ENCODE assay signal across 8 mouse cellular contexts in the genomic region with DNA sequence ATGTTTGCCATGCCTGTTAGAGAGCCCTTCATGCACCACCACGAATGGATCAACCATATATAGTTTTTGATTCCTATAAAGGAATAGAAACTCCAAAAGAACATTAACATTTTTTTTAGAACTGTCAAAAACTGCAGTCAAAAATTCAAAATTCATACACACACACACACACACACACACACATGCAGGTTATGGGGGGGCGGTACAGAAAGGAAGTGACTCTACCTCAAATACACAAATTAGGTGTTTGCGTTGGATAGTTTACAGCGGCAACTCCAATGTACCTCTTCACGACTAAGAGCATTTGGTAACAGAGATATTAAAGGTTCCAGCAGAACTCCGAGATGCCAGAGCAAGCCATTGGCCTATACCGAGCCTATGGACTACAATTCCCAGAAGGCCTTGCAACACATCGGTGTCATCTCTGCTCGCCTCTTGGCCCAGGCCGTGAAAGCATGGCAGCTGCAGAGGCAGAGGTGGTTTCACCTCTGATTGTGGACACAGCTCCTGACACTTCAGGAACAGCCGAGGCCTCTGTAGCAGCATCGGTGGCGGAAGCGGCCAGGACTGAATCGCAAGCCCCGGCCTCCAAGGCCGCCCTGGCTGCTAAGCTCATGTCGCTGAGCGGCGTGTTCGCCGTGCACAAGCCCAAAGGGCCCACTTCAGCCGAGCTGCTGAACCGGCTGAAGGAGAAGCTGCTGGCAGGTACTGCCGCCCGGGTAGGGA. TPM values are rescaled to one million over a fixed set of nuclear protein-coding genes. Genes with fewer than 3 reads are reported as not detected.
DNase-seq lines count a peak whose midpoint lies in the region; ATAC-seq and TF ChIP-seq lines count a peak whose summit lies in the region.

Gene Trub1, plus strand, starts transcription at position 421 of the 726 bp plus-strand sequence.

- intact Hi-C loops in heart, postnatal 14 days (cut with DNase I), result loop anchor here (10.0 kb wide), 1 partner anchor 318 kb away; no protein-coding TSS in a partner anchor

- no peaks in the 10 kb centered on the region for H3K36me3 ChIP-seq in ES-E14 (ENCODE audit: control insufficient read depth, insufficient read depth, low read length, poor library complexity, severe bottlenecking)
- no peaks in the 10 kb centered on the region for H3K36me3 ChIP-seq in forebrain, embryonic 14.5 days (ENCODE audit: control insufficient read depth, insufficient read depth, low read length)
- no peaks in the 10 kb centered on the region for H3K36me3 ChIP-seq in neural tube, embryonic 15.5 days

- no peaks in the 10 kb centered on the region for H3K9me3 ChIP-seq in ES-E14 (ENCODE audit: control insufficient read depth, insufficient read depth, low read depth, low read length)
- no peaks in the 10 kb centered on the region for H3K9me3 ChIP-seq in forebrain, embryonic 14.5 days (replicated peaks; ENCODE audit: control insufficient read depth, low read length)
- no peaks in the 10 kb centered on the region for H3K9me3 ChIP-seq in neural tube, embryonic 15.5 days (replicated peaks)

- H3K4me2 ChIP-seq in forebrain, embryonic 14.5 days (ENCODE audit: low read length), result peak within 1 kb of the TSS; percentile 67
- peak within 1 kb of the TSS; percentile 61 for H3K4me2 ChIP-seq in neural tube, embryonic 15.5 days

- WGBS in forebrain, embryonic 14.5 days, result 6% methylated on average over 26 of the region's 26 CpGs
- WGBS in neural tube, embryonic 15.5 days, result 5% methylated on average over 26 of the region's 26 CpGs

- in situ Hi-C loops in ES-E14 (cut with MboI; ENCODE audit: low sequenced_read_pairs in 2 of 2, unreplicated experiment in 2 of 2), result no loop called here

- peak within 1 kb of the TSS; percentile 79 to 99 for H3K4me3 ChIP-seq in ES-E14 (ENCODE audit: insufficient read depth in 1 of 2, low read depth in 1 of 2, low read length in 2 of 2, poor library complexity in 1 of 2, severe bottlenecking in 1 of 2)
- peak within 1 kb of the TSS; percentile 52 for H3K4me3 ChIP-seq in forebrain, embryonic 14.5 days (ENCODE audit: low read depth, low read length)
- peak within 1 kb of the TSS; percentile 76 for H3K4me3 ChIP-seq in neural tube, embryonic 15.5 days (replicated peaks)

- H3K27me3 ChIP-seq in forebrain, embryonic 14.5 days (replicated peaks; ENCODE audit: control insufficient read depth, insufficient read depth, low read length), result no peaks in the 10 kb centered on the region
- 0 out of 2 replicates have a peak, but pooled peaks cover 2% of the 10 kb centered on the region for H3K27me3 ChIP-seq in neural tube, embryonic 15.5 days (replicated peaks)

- H3K27ac ChIP-seq in ES-E14 (ENCODE audit: insufficient read depth, low read depth, low read length, poor library complexity, severe bottlenecking), result 0 out of 2 replicates have a peak within 1 kb of the TSS, but pooled peaks have one; percentile 29
- H3K27ac ChIP-seq in forebrain, embryonic 14.5 days (ENCODE audit: low read depth, low read length), result no peak within 1 kb of the TSS
- peak within 1 kb of the TSS; percentile 74 for H3K27ac ChIP-seq in neural tube, embryonic 15.5 days (replicated peaks)

- no peaks in the 10 kb centered on the region for H3K4me1 ChIP-seq in ES-E14 (ENCODE audit: control insufficient read depth in 2 of 2, insufficient read depth in 2 of 2, low read length in 2 of 2, poor library complexity in 1 of 2)
- peaks cover 11% of the 10 kb centered on the region; the same call in 1 of the 2 replicates for H3K4me1 ChIP-seq in forebrain, embryonic 14.5 days (ENCODE audit: control insufficient read depth, insufficient read depth, low read length)
- H3K4me1 ChIP-seq in neural tube, embryonic 15.5 days, result peaks cover 18% of the 10 kb centered on the region

- ATAC-seq in forebrain, embryonic 14.5 days, result peak; percentile 98
- ATAC-seq in neural tube, embryonic 15.5 days (ENCODE audit: low FRiP score), result peak; percentile 95

- peak; percentile 68 for DNase-seq in ES-E14 (ENCODE audit: low read depth, low spot score)
- DNase-seq in cerebellum, adult 11 months, result peak; percentile 68
- DNase-seq in forebrain, embryonic 14.5 days (ENCODE audit: low spot score), result peak; percentile 96
- DNase-seq in heart, postnatal 14 days, result peak; percentile 74 to 89
- DNase-seq in layer of hippocampus, adult 11-12 months (ENCODE audit: low spot score), result peak; percentile 86
- peak; percentile 81 to 86 for DNase-seq in lung, adult 18-20 months
- DNase-seq in testis, postnatal 14 days (ENCODE audit: low spot score), result peak; percentile 83

- peak within 1 kb of the TSS; percentile 95 for H3K9ac ChIP-seq in ES-E14 (ENCODE audit: insufficient read depth, low read depth, low read length, poor library complexity, severe bottlenecking)
- H3K9ac ChIP-seq in forebrain, embryonic 14.5 days (ENCODE audit: low read length), result peak within 1 kb of the TSS; percentile 73
- peak within 1 kb of the TSS; percentile 77 for H3K9ac ChIP-seq in neural tube, embryonic 15.5 days (replicated peaks)

TF ChIP-seq in ES-E14, 5 proteins besides CTCF, POLR2A, EP300 and RAD21:
- no peak for TF ChIP-seq CHD2 (IDR thresholded peaks at IDR 0.05; ENCODE audit: low read depth, low read length)
- no peak for TF ChIP-seq ZNF384 (IDR thresholded peaks at IDR 0.05; ENCODE audit: low read depth, low read length)
- peak; percentile 98 for TF ChIP-seq HCFC1 (IDR thresholded peaks at IDR 0.05; ENCODE audit: borderline replicate concordance, insufficient read depth, low read length)
- no peak for TF ChIP-seq ZC3H11A (IDR thresholded peaks at IDR 0.05; ENCODE audit: borderline replicate concordance, low read depth, low read length)
- no peak for TF ChIP-seq MAFK (IDR thresholded peaks at IDR 0.05; ENCODE audit: insufficient read depth, low read depth, low read length)
TF ChIP-seq in ES-E14: peak in this region for 1.

RNA-seq across cellular contexts. Expression of gene Trub1, which starts in this region (rescaled TPM):
- 12.5 and 14.6 TPM in 2 replicates for total RNA-seq in ES-E14 (2012; rRNA removed)
- 14.9 and 15.4 TPM in 2 replicates for polyA plus RNA-seq in forebrain, embryonic 14.5 days (2014; fragmentation: Nextera tagmentation; extraction: Ambion mirVana)
- total RNA-seq in heart, postnatal 14 days (2021), result 1 to 10 TPM; 5.7 to 6.1 TPM
- 14.9 and 17.8 TPM in 2 replicates for polyA plus RNA-seq in neural tube, embryonic 15.5 days (2015; fragmentation: Nextera tagmentation; extraction: Ambion mirVana)
